Mouse (Mus musculus) kidney, embryonic 14.5 days (tissue): ENCODE data around the gene Tfdp1. TPM values are rescaled to one million over a fixed set of nuclear protein-coding genes. Genes with fewer than 3 reads are reported as not detected.

Experiments
- ATAC-seq: fragments of 200-750 bp; cut with Nextera tagmentation; 2 replicates; pipeline ENCODE4 v1.8.0; 2017; ENCODE audit warnings: moderate number of reproducible peaks, mild to moderate bottlenecking, moderate TSS enrichment, moderate library complexity; ENCODE audit not compliant: low FRiP score, low TSS enrichment
- H3K27ac ChIP-seq: fragments of 300-500 bp; sonication (generic); 2 replicates; pipeline ENCODE4 v1.5.1; 2014; ENCODE audit warnings: low read depth, mild to moderate bottlenecking, low read length, moderate library complexity, mixed read lengths
- H3K27me3 ChIP-seq: fragments of 300-500 bp; sonication (generic); 2 replicates; pipeline ENCODE4 v1.6.1; 2014; ENCODE audit warnings: mild to moderate bottlenecking, low read length; ENCODE audit not compliant: control insufficient read depth, insufficient read depth
- H3K36me3 ChIP-seq: fragments of 300-500 bp; sonication (generic); 2 replicates; pipeline ENCODE4 v1.6.1; 2014; ENCODE audit warnings: low read length, mixed read lengths; ENCODE audit not compliant: control insufficient read depth, insufficient read depth
- H3K4me1 ChIP-seq: fragments of 300-500 bp; sonication (generic); 2 replicates; pipeline ENCODE4 v1.6.1; 2014; ENCODE audit warnings: low read length, mixed read lengths; ENCODE audit not compliant: control insufficient read depth, insufficient read depth
- H3K4me2 ChIP-seq: fragments of 300-500 bp; sonication (generic); replicated peaks from 2 replicates; pipeline ENCODE4 v1.6.1; 2014; ENCODE audit warnings: low read depth, mild to moderate bottlenecking, low read length
- H3K4me3 ChIP-seq: fragments of 300-500 bp; sonication (generic); 2 replicates; pipeline ENCODE4 v1.5.1; 2014; ENCODE audit warnings: mild to moderate bottlenecking, low read length
- H3K9ac ChIP-seq: fragments of 300-500 bp; sonication (generic); 2 replicates; pipeline ENCODE4 v1.6.1; 2014; ENCODE audit warnings: low read depth, mild to moderate bottlenecking, low read length, moderate library complexity
- H3K9me3 ChIP-seq: fragments of 300-500 bp; sonication (generic); 2 replicates; pipeline ENCODE4 v1.6.1; 2016; ENCODE audit warnings: low read length; ENCODE audit not compliant: control insufficient read depth
- WGBS: fragments of 180-500 bp; shearing (Covaris S2); extraction: QIAGEN DNeasy Blood & Tissue Kit; methylation state at CpG from one replicate; pipeline ENCODE4 v1.1.7; 2014; 5-methylcytosine and 5-hydroxymethylcytosine counted together
- polyA plus RNA-seq: library from polyadenylated mRNA; unstranded; fragments of >200 nt; fragmentation: Nextera tagmentation; extraction: Ambion mirVana; gene quantifications from 2 replicates; pipeline ENCODE4 v1.2.1, GENCODE M21; 2014

The Tfdp1 gene
- polyA plus RNA-seq, 1 experiment from 2014 or later = 201 TPM

DNA sequence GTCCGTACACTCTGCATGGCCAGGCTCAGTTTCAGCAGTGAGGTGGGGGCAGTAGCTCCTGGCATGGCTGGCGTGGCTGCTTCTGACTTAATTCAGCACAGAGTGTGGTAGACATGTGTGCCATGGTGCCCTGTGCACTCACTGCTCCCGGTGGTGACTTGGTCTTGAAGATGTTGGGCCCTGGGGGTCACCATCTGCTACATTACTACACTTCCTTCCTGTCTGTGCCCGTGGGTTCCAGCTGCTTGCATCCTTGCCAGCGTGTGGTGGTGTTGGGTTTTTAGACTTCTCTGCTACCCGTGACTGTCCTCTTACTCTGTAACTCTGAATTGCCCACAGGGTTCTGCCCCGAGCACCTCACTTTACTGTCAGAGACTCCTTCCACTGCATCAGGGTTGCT is 21.7 kb downstream of the Tfdp1 start:
- Histone ChIP-seq H3K4me2 (no peak overlapping the region), H3K9me3 (0 out of 2 replicates have a peak, but pooled peaks cover 4% of the 10 kb centered on the region), H3K27ac (no peak overlapping the region), H3K4me1 (no peaks in the 10 kb centered on the region), H3K27me3 (no peaks in the 10 kb centered on the region), H3K9ac (no peak overlapping the region), H3K4me3 (no peak overlapping the region), H3K36me3 (peaks cover 99% of the 10 kb centered on the region)
- WGBS = 95% methylated on average over 7 of the region's 7 CpGs
- no peak for ATAC-seq

- Histone ChIP-seq H3K4me3 (no peak overlapping the region), H3K27me3 (no peaks in the 10 kb centered on the region), H3K27ac (no peak overlapping the region), H3K4me2 (no peak overlapping the region), H3K9me3 (0 out of 2 replicates have a peak, but pooled peaks cover 4% of the 10 kb centered on the region), H3K4me1 (no peaks in the 10 kb centered on the region), H3K36me3 (peaks cover 99% of the 10 kb centered on the region), H3K9ac (no peak overlapping the region)
- 96% methylated on average over 6 of the region's 6 CpGs for WGBS
- ATAC-seq = no peak
Observed at GRCm38 (mm10) chr8:13361865-13362264, 23.3 kb downstream of the Tfdp1 start.

- 91% methylated on average over 8 of the region's 8 CpGs for WGBS
- Histone ChIP-seq H3K36me3 (peaks cover 86% of the 10 kb centered on the region), H3K4me1 (no peaks in the 10 kb centered on the region), H3K9ac (no peak overlapping the region), H3K4me2 (no peak overlapping the region), H3K27me3 (no peaks in the 10 kb centered on the region), H3K27ac (no peak overlapping the region), H3K4me3 (no peak overlapping the region), H3K9me3 (no peaks in the 10 kb centered on the region)
- no peak for ATAC-seq
Observed at GRCm38 (mm10) chr8:13373151-13373662, 34.7 kb downstream of the Tfdp1 start.

DNA sequence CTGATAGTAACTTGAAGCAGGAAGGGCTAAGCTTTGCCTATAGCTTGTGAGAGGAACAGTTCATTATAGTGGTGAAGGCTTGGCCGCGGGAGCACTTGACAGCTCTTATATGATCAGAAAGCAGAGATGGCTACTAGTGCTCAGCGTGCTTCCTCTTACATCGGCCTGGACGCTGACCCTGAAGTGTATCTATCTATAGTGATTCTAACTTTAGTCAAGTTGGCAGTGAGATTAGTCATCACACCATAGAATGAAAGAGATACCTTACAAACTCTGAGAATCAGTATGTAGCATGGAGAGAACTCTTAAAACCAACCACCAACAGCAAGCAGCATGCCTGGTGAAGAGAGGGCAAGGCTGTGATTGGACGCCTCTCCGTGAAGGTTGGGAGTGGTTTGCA is 43.1 kb downstream of the Tfdp1 start:
- Histone ChIP-seq H3K4me2 (no peak overlapping the region), H3K4me1 (no peaks in the 10 kb centered on the region), H3K36me3 (peaks cover 24% of the 10 kb centered on the region), H3K27me3 (no peaks in the 10 kb centered on the region), H3K27ac (no peak overlapping the region), H3K4me3 (no peak overlapping the region), H3K9ac (no peak overlapping the region), H3K9me3 (no peaks in the 10 kb centered on the region)
- no peak for ATAC-seq
- WGBS = 83% methylated on average over 7 of the region's 7 CpGs

GRCm38 (mm10) chr8:13382536-13382935 is 44.0 kb downstream of the Tfdp1 start:
- no peak overlapping the region for H3K27ac ChIP-seq
- WGBS = 83% methylated on average over 3 of the region's 3 CpGs
- peaks cover 18% of the 10 kb centered on the region for H3K36me3 ChIP-seq
- H3K4me1 ChIP-seq = no peaks in the 10 kb centered on the region
- no peak overlapping the region for H3K9ac ChIP-seq
- no peak overlapping the region for H3K4me2 ChIP-seq
- no peak overlapping the region for H3K4me3 ChIP-seq
- no peaks in the 10 kb centered on the region for H3K27me3 ChIP-seq
- no peak for ATAC-seq
- H3K9me3 ChIP-seq = no peaks in the 10 kb centered on the region

DNA sequence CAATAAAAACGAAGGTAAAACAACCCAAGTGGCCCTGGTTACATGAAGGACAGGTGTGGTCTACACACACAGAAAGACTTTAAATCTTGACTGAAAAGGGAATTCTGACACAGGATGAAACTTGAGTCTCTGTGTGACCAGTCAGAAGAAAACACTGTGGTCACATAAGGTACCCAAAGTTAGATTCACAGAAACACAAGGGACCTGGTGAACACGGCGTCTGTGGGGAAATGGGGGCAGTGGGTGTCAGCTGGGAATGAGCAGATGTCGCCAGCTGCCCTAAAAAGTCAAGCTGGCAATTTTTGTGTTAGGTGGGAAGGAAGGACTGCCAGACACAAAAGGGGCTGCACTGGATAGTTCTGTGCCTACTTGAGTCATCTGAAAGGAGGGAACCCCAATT is 44.4 kb downstream of the Tfdp1 start:
- H3K27ac ChIP-seq = no peak overlapping the region
- no peak overlapping the region for H3K4me3 ChIP-seq
- H3K9ac ChIP-seq = no peak overlapping the region
- no peak for ATAC-seq
- no peaks in the 10 kb centered on the region for H3K9me3 ChIP-seq
- peaks cover 18% of the 10 kb centered on the region for H3K36me3 ChIP-seq
- no peaks in the 10 kb centered on the region for H3K4me1 ChIP-seq
- WGBS = 89% methylated on average over 4 of the region's 4 CpGs
- no peaks in the 10 kb centered on the region for H3K27me3 ChIP-seq
- no peak overlapping the region for H3K4me2 ChIP-seq

GRCm38 (mm10) chr8:13386366-13386765 is 47.8 kb downstream of the Tfdp1 start:
- ATAC-seq = peak; percentile 66; the same call in 1 of the 2 replicates
- H3K4me3 ChIP-seq = no peak overlapping the region
- H3K36me3 ChIP-seq = no peaks in the 10 kb centered on the region
- H3K9me3 ChIP-seq = no peaks in the 10 kb centered on the region
- WGBS = 46% methylated on average over 13 of the region's 13 CpGs
- no peak overlapping the region for H3K27ac ChIP-seq
- H3K9ac ChIP-seq = no peak overlapping the region
- H3K27me3 ChIP-seq = no peaks in the 10 kb centered on the region
- no peak overlapping the region for H3K4me2 ChIP-seq
- H3K4me1 ChIP-seq = no peaks in the 10 kb centered on the region

DNA sequence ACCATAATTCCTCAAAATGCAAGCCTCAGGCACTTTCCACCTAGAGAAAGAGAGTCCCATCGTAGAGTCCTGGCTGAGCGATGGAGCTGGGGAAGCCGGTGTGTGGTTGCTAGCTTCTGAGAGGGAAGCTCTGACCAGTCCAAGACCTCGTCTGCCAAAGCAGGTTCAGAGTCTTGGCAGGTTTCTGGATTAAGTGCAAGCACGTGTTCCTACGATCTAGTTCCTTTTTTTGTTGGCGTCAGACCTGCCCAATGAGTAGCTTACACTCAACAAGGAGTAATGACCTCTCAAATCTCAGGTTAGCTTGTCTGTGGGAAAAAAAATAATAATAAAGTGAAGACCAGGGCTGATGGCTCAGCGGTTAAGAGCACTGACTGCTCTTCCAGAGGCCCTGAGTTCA is 49.2 kb downstream of the Tfdp1 start:
- Histone ChIP-seq H3K4me1 (no peaks in the 10 kb centered on the region), H3K27ac (no peak overlapping the region), H3K9ac (no peak overlapping the region), H3K4me2 (no peak overlapping the region), H3K4me3 (no peak overlapping the region), H3K27me3 (no peaks in the 10 kb centered on the region), H3K9me3 (no peaks in the 10 kb centered on the region), H3K36me3 (no peaks in the 10 kb centered on the region)
- 83% methylated on average over 8 of the region's 8 CpGs for WGBS
- ATAC-seq = no peak

- Histone ChIP-seq H3K4me3 (no peak overlapping the region), H3K27ac (no peak overlapping the region), H3K36me3 (no peaks in the 10 kb centered on the region), H3K27me3 (no peaks in the 10 kb centered on the region), H3K4me1 (no peaks in the 10 kb centered on the region), H3K9me3 (no peaks in the 10 kb centered on the region), H3K4me2 (no peak overlapping the region), H3K9ac (no peak overlapping the region)
- 77% methylated on average over 2 of the region's 2 CpGs for WGBS
- no peak for ATAC-seq
Observed at GRCm38 (mm10) chr8:13388744-13389143, 50.2 kb downstream of the Tfdp1 start.
